Mouse (Mus musculus) liver, embryonic 15.5 days (tissue): ENCODE results near the gene Fam120b. TPM values are rescaled to one million over a fixed set of nuclear protein-coding genes. Genes with fewer than 3 reads are reported as not detected.
A peak's percentile ranks its signal among the peaks of the same experiment; 100 is the strongest.

Experiments used
- ATAC-seq: fragments of 200-750 bp; cut with Nextera tagmentation; 2 replicates; pipeline ENCODE4 v1.8.0; 2017; ENCODE audit warnings: moderate number of reproducible peaks, mild to moderate bottlenecking, moderate library complexity; ENCODE audit not compliant: insufficient read depth
- H3K27ac ChIP-seq: fragments of 300-500 bp; sonication (generic); replicated peaks from 2 replicates; pipeline ENCODE4 v1.5.1; 2015; ENCODE audit warnings: mild to moderate bottlenecking, inconsistent platforms
- H3K27me3 ChIP-seq: fragments of 300-500 bp; sonication (generic); 2 replicates; pipeline ENCODE4 v1.6.1; 2015; ENCODE audit warnings: mild to moderate bottlenecking, inconsistent platforms
- H3K36me3 ChIP-seq: fragments of 300-500 bp; sonication (generic); replicated peaks from 2 replicates; pipeline ENCODE4 v1.6.1; 2015; ENCODE audit warnings: moderate library complexity, mild to moderate bottlenecking, inconsistent platforms
- H3K4me1 ChIP-seq: fragments of 300-500 bp; sonication (generic); replicated peaks from 2 replicates; pipeline ENCODE4 v1.6.1; 2015; ENCODE audit warnings: inconsistent platforms
- H3K4me2 ChIP-seq: fragments of 300-500 bp; sonication (generic); 2 replicates; pipeline ENCODE4 v1.6.1; 2015; ENCODE audit warnings: moderate library complexity, mild to moderate bottlenecking, inconsistent platforms
- H3K4me3 ChIP-seq: fragments of 300-500 bp; sonication (generic); replicated peaks from 2 replicates; pipeline ENCODE4 v1.5.1; 2015; ENCODE audit warnings: mild to moderate bottlenecking, inconsistent platforms
- H3K9ac ChIP-seq: fragments of 300-500 bp; sonication (generic); 2 replicates; pipeline ENCODE4 v1.6.1; 2015; ENCODE audit warnings: moderate library complexity, mild to moderate bottlenecking, inconsistent platforms
- H3K9me3 ChIP-seq: fragments of 300-500 bp; sonication (generic); replicated peaks from 2 replicates; pipeline ENCODE4 v1.6.1; 2016; ENCODE audit warnings: inconsistent platforms
- WGBS: fragments of 180-500 bp; shearing (Covaris S2); methylation state at CpG from one replicate; pipeline ENCODE4 v1.1.7; 2015; ENCODE audit warnings: mixed read lengths; ENCODE audit not compliant: insufficient replicate concordance; 5-methylcytosine and 5-hydroxymethylcytosine counted together
- polyA plus RNA-seq: library from polyadenylated mRNA; unstranded; fragments of >200 nt; fragmentation: Nextera tagmentation; extraction: Ambion mirVana; gene quantifications from 2 replicates; pipeline ENCODE4 v1.2.1, GENCODE M21; 2015

The Fam120b gene
- polyA plus RNA-seq, 1 experiment from 2014 or later: 6.5 TPM

- 37% methylated on average over 17 of the region's 17 CpGs for WGBS
- peaks cover 10% of the 10 kb centered on the region; the same call in 1 of the 2 replicates for H3K36me3 ChIP-seq
- peaks cover 61% of the 10 kb centered on the region for H3K27me3 ChIP-seq
- ATAC-seq: no peak
- H3K4me2 ChIP-seq: no peak overlapping the region
- no peak overlapping the region for H3K9ac ChIP-seq
- no peak overlapping the region for H3K4me3 ChIP-seq
- peaks cover 21% of the 10 kb centered on the region for H3K4me1 ChIP-seq
- H3K9me3 ChIP-seq: no peaks in the 10 kb centered on the region
- no peak overlapping the region for H3K27ac ChIP-seq
Observed at GRCm38 (mm10) chr17:15371967-15372835, 23.8 kb upstream of the Fam120b start.

GRCm38 (mm10) chr17:15372931-15373652 is 22.9 kb upstream of the Fam120b start:
- no peak for ATAC-seq
- H3K4me3 ChIP-seq: no peak overlapping the region
- H3K4me1 ChIP-seq: peaks cover 21% of the 10 kb centered on the region
- peaks cover 5% of the 10 kb centered on the region; the same call in 1 of the 2 replicates for H3K36me3 ChIP-seq
- H3K27me3 ChIP-seq: peaks cover 70% of the 10 kb centered on the region
- 55% methylated on average over 15 of the region's 15 CpGs for WGBS
- no peak overlapping the region for H3K4me2 ChIP-seq
- H3K27ac ChIP-seq: no peak overlapping the region
- no peaks in the 10 kb centered on the region for H3K9me3 ChIP-seq
- no peak overlapping the region for H3K9ac ChIP-seq

- H3K9ac ChIP-seq: peak overlapping the region; percentile 15; the same call in 1 of the 2 replicates
- WGBS: 1% methylated on average over 50 of the region's 50 CpGs
- H3K27me3 ChIP-seq: peaks cover 84% of the 10 kb centered on the region
Observed at GRCm38 (mm10) chr17:15374321-15375141, 21.5 kb upstream of the Fam120b start.

GRCm38 (mm10) chr17:15375224-15375623 is 20.8 kb upstream of the Fam120b start:
- peaks cover 91% of the 10 kb centered on the region for H3K27me3 ChIP-seq
- peaks cover 21% of the 10 kb centered on the region for H3K4me1 ChIP-seq
- H3K4me3 ChIP-seq: peak overlapping the region; percentile 54
- peak overlapping the region; percentile 15; the same call in 1 of the 2 replicates for H3K9ac ChIP-seq
- H3K9me3 ChIP-seq: no peaks in the 10 kb centered on the region
- no peak for ATAC-seq
- no peak overlapping the region for H3K27ac ChIP-seq
- no peaks in the 10 kb centered on the region; the same call in 1 of the 2 replicates for H3K36me3 ChIP-seq
- WGBS: under 1% methylated on average over 18 of the region's 18 CpGs
- peak overlapping the region; percentile 63 for H3K4me2 ChIP-seq

More at GRCm38 (mm10) chr17:15374321-15375141, 21.5 kb upstream of the Fam120b start:
- no peaks in the 10 kb centered on the region; the same call in 1 of the 2 replicates for H3K36me3 ChIP-seq
- H3K27ac ChIP-seq: no peak overlapping the region
- peak overlapping the region; percentile 63 for H3K4me2 ChIP-seq
- H3K4me1 ChIP-seq: peaks cover 21% of the 10 kb centered on the region
- peak overlapping the region; percentile 54 for H3K4me3 ChIP-seq
- no peaks in the 10 kb centered on the region for H3K9me3 ChIP-seq
- no peak for ATAC-seq

- Histone ChIP-seq H3K9ac (peak overlapping the region; percentile 15; the same call in 1 of the 2 replicates), H3K36me3 (no peaks in the 10 kb centered on the region; the same call in 1 of the 2 replicates), H3K27me3 (peaks cover 93% of the 10 kb centered on the region), H3K4me2 (peak overlapping the region; percentile 63), H3K9me3 (no peaks in the 10 kb centered on the region), H3K4me1 (peaks cover 22% of the 10 kb centered on the region), H3K27ac (peak overlapping the region; percentile 70; the same call in 1 of the 2 replicates), H3K4me3 (peak overlapping the region; percentile 54)
- under 1% methylated on average over 68 of the region's 69 CpGs for WGBS
- peak; percentile 68 for ATAC-seq
Observed at GRCm38 (mm10) chr17:15375701-15376493, 20.1 kb upstream of the Fam120b start.

GRCm38 (mm10) chr17:15376494-15377181 is 19.4 kb upstream of the Fam120b start, which contains the start of gene Dll1:
Gene Dll1, minus strand, starts transcription at chr17:15376872.
- peaks cover 24% of the 10 kb centered on the region for H3K4me1 ChIP-seq
- H3K9me3 ChIP-seq: no peaks in the 10 kb centered on the region
- H3K4me2 ChIP-seq: peak within 1 kb of the TSS; percentile 63
- peak within 1 kb of the TSS; percentile 54 for H3K4me3 ChIP-seq
- peaks cover 99% of the 10 kb centered on the region for H3K27me3 ChIP-seq
- ATAC-seq: no peak
- no peak within 1 kb of the TSS; the same call in 1 of the 2 replicates for H3K9ac ChIP-seq
- under 1% methylated on average over 36 of the region's 36 CpGs for WGBS
- H3K27ac ChIP-seq: peak within 1 kb of the TSS; percentile 70; the same call in 1 of the 2 replicates
- no peaks in the 10 kb centered on the region for H3K36me3 ChIP-seq

- H3K4me1 ChIP-seq: peaks cover 15% of the 10 kb centered on the region; the same call in 1 of the 2 replicates
- H3K4me2 ChIP-seq: no peak overlapping the region
- H3K27ac ChIP-seq: no peak overlapping the region
- WGBS: 0% methylated on average over 1 of the region's 1 CpGs
- H3K4me3 ChIP-seq: no peak overlapping the region
- ATAC-seq: no peak
- no peaks in the 10 kb centered on the region for H3K9me3 ChIP-seq
- peaks cover 100% of the 10 kb centered on the region for H3K27me3 ChIP-seq
- no peaks in the 10 kb centered on the region for H3K36me3 ChIP-seq
- no peak overlapping the region for H3K9ac ChIP-seq
Observed at GRCm38 (mm10) chr17:15377901-15378300, 18.1 kb upstream of the Fam120b start.

- no peak overlapping the region for H3K9ac ChIP-seq
- no peaks in the 10 kb centered on the region for H3K9me3 ChIP-seq
- H3K27ac ChIP-seq: no peak overlapping the region
- H3K4me3 ChIP-seq: no peak overlapping the region
- no peaks in the 10 kb centered on the region for H3K36me3 ChIP-seq
- H3K4me1 ChIP-seq: peaks cover 10% of the 10 kb centered on the region; the same call in 1 of the 2 replicates
- ATAC-seq: no peak
- peaks cover 100% of the 10 kb centered on the region for H3K27me3 ChIP-seq
- H3K4me2 ChIP-seq: no peak overlapping the region
- WGBS: 14% methylated on average over 15 of the region's 15 CpGs
Observed at GRCm38 (mm10) chr17:15378413-15379109, 17.4 kb upstream of the Fam120b start.
